Mouse (Mus musculus) hindbrain, embryonic 14.5 days (tissue): ENCODE results near the gene Zp1. TPM values are rescaled to one million over a fixed set of nuclear protein-coding genes. Genes with fewer than 3 reads are reported as not detected.

Experiments
- ATAC-seq: fragments of 200-750 bp; cut with Nextera tagmentation; 2 replicates; pipeline ENCODE4 v1.8.0; 2017; ENCODE audit warnings: moderate number of reproducible peaks, mild to moderate bottlenecking, moderate TSS enrichment, moderate library complexity; ENCODE audit not compliant: low FRiP score
- DNase-seq: peaks from one replicate; pipeline ENCODE4 v3.0.0-alpha.2; 2015; ENCODE audit warnings: low spot score
- H3K27ac ChIP-seq: fragments of 300-500 bp; sonication (generic); 2 replicates; pipeline ENCODE4 v1.5.1; 2014; ENCODE audit warnings: mild to moderate bottlenecking, moderate library complexity
- H3K27me3 ChIP-seq: fragments of 300-500 bp; sonication (generic); 2 replicates; pipeline ENCODE4 v1.6.1; 2014; ENCODE audit warnings: mild to moderate bottlenecking, low read length, mixed read lengths; ENCODE audit not compliant: control insufficient read depth, insufficient read depth
- H3K36me3 ChIP-seq: fragments of 300-500 bp; sonication (generic); replicated peaks from 2 replicates; pipeline ENCODE4 v1.6.1; 2014; ENCODE audit not compliant: control insufficient read depth, insufficient read depth
- H3K4me1 ChIP-seq: fragments of 300-500 bp; sonication (generic); replicated peaks from 2 replicates; pipeline ENCODE4 v1.6.1; 2014; ENCODE audit warnings: antibody characterized with exemption, low read length, mixed read lengths; ENCODE audit not compliant: control insufficient read depth, insufficient read depth
- H3K4me2 ChIP-seq: fragments of 300-500 bp; sonication (generic); replicated peaks from 2 replicates; pipeline ENCODE4 v1.6.1; 2014; ENCODE audit warnings: mild to moderate bottlenecking, moderate library complexity
- H3K4me3 ChIP-seq: fragments of 300-500 bp; sonication (generic); replicated peaks from 2 replicates; pipeline ENCODE4 v1.5.1; 2014; ENCODE audit warnings: mild to moderate bottlenecking, low read length
- H3K9ac ChIP-seq: fragments of 300-500 bp; sonication (generic); 2 replicates; pipeline ENCODE4 v1.6.1; 2014
- H3K9me3 ChIP-seq: fragments of 300-500 bp; sonication (generic); 2 replicates; pipeline ENCODE4 v1.6.1; 2016; ENCODE audit warnings: low read length; ENCODE audit not compliant: control insufficient read depth
- WGBS: fragments of 180-500 bp; shearing (Covaris S2); extraction: QIAGEN DNeasy Blood & Tissue Kit; methylation state at CpG from one replicate; pipeline ENCODE4 v1.1.7; 2014; 5-methylcytosine and 5-hydroxymethylcytosine counted together
- polyA plus RNA-seq: library from polyadenylated mRNA; unstranded; fragments of >200 nt; fragmentation: Nextera tagmentation; extraction: Ambion mirVana; gene quantifications from 2 replicates; pipeline ENCODE4 v1.2.1, GENCODE M21; 2014

Gene Zp1
- polyA plus RNA-seq, 1 experiment from 2014 or later, result 0.47 TPM

DNA sequence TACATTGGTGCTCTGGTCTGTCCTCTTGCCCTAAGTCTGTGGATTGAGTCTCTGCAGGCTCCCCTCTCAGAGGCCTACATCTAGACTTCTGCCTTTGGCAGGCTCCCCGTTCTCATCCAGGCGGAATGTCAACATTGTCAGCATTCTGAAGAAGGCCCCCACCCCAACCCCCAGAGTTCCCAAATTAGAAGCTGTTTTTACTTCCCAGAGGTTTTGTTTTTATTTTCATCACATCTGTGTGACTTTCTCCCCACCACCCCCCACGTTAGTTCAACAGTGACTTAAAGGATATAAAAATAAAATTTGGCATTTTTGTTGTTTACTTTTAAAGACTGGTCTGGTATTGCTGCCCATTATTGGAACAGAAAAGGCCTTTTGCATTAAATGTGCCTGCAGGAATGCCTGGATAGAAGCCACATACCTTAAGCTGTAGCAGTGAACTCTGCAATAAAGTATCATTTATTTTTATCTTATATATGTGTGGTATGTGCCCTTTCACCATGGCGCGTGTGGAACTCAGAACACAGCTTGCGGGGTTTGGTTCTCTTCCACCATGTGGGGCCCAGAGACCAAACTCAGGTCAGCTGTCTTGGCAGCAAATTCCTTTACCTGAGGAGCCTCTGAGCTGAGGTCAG, 11.2 kb downstream of the Zp1 start:
- no peak for DNase-seq
- no peak overlapping the region for H3K4me3 ChIP-seq
- no peak overlapping the region for H3K27ac ChIP-seq
- H3K9me3 ChIP-seq, result no peaks in the 10 kb centered on the region
- 86% methylated on average over 6 of the region's 6 CpGs for WGBS
- no peak for ATAC-seq
- H3K9ac ChIP-seq, result no peak overlapping the region
- H3K4me2 ChIP-seq, result no peak overlapping the region
- H3K27me3 ChIP-seq, result no peaks in the 10 kb centered on the region
- peaks cover 38% of the 10 kb centered on the region for H3K36me3 ChIP-seq
- no peaks in the 10 kb centered on the region for H3K4me1 ChIP-seq

DNA sequence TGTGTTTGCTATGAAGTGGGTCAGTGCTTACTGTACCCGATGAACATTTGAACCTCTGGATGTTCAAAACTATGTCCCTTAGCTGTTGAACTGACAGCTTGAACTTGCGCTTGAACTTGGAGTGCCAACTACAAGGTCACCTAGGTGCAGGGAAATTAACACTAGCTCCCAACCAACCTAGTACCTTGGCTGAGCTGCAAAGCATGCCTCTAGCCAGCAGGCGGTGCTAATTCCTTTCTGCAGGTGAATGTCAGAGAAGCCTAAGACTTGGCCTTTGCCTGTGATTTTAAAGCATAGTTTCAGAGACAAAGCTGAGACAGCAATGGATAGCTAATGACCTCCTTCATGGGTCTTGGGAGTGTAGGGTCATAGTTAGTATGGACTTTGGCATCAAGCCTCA, 12.5 kb downstream of the Zp1 start:
- H3K4me1 ChIP-seq, result no peaks in the 10 kb centered on the region
- no peak overlapping the region for H3K4me2 ChIP-seq
- no peaks in the 10 kb centered on the region for H3K9me3 ChIP-seq
- WGBS, result 64% methylated on average over 3 of the region's 3 CpGs
- no peak overlapping the region for H3K9ac ChIP-seq
- DNase-seq (peak; percentile 57), ATAC-seq (0 out of 2 replicates have a peak, but pooled peaks have one; percentile 12)
- H3K36me3 ChIP-seq, result peaks cover 51% of the 10 kb centered on the region
- no peak overlapping the region for H3K4me3 ChIP-seq
- no peak overlapping the region for H3K27ac ChIP-seq
- no peaks in the 10 kb centered on the region for H3K27me3 ChIP-seq

- no peak for ATAC-seq
- Histone ChIP-seq H3K4me3 (no peak overlapping the region), H3K36me3 (peaks cover 73% of the 10 kb centered on the region), H3K27ac (no peak overlapping the region), H3K9ac (no peak overlapping the region), H3K4me1 (no peaks in the 10 kb centered on the region), H3K4me2 (no peak overlapping the region), H3K27me3 (no peaks in the 10 kb centered on the region), H3K9me3 (no peaks in the 10 kb centered on the region)
- 89% methylated on average over 5 of the region's 5 CpGs for WGBS
- DNase-seq, result no peak
These were observed 14.8 kb downstream of the Zp1 start for GRCm38 (mm10) chr19:10905728-10906000.

GRCm38 (mm10) chr19:10904927-10905727, 15.3 kb downstream of the Zp1 start:
- Histone ChIP-seq H3K9me3 (no peaks in the 10 kb centered on the region), H3K4me3 (no peak overlapping the region), H3K4me1 (no peaks in the 10 kb centered on the region), H3K36me3 (peaks cover 79% of the 10 kb centered on the region), H3K4me2 (no peak overlapping the region), H3K9ac (no peak overlapping the region), H3K27ac (no peak overlapping the region), H3K27me3 (no peaks in the 10 kb centered on the region)
- WGBS, result 68% methylated on average over 7 of the region's 7 CpGs
- ATAC-seq, result no peak
- DNase-seq, result no peak

DNA sequence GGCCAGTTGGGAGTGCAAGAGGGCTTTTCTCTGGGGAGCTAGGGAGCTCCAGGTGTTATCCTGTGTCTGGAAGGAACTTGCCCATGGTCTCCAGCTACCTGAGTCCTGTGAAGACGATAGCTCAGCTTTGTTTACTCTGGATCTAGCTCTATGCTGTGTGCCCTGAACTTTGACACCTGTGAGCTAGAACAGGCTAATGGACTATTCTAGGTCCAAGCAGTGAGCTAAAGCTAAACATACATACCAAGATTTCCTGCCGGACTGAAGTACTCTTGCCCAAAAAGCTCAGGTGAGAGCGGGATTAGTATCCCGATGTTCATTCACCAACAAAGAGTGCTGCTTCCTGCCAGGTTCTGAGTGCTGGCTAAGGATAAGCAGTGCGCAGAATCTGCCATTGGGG, 15.9 kb downstream of the Zp1 start:
- H3K4me1 ChIP-seq, result no peaks in the 10 kb centered on the region
- H3K27me3 ChIP-seq, result no peaks in the 10 kb centered on the region
- no peak overlapping the region for H3K9ac ChIP-seq
- H3K4me2 ChIP-seq, result no peak overlapping the region
- H3K9me3 ChIP-seq, result no peaks in the 10 kb centered on the region
- DNase-seq, result no peak
- H3K36me3 ChIP-seq, result peaks cover 85% of the 10 kb centered on the region
- no peak overlapping the region for H3K4me3 ChIP-seq
- 93% methylated on average over 5 of the region's 5 CpGs for WGBS
- no peak overlapping the region for H3K27ac ChIP-seq
- no peak for ATAC-seq

DNA sequence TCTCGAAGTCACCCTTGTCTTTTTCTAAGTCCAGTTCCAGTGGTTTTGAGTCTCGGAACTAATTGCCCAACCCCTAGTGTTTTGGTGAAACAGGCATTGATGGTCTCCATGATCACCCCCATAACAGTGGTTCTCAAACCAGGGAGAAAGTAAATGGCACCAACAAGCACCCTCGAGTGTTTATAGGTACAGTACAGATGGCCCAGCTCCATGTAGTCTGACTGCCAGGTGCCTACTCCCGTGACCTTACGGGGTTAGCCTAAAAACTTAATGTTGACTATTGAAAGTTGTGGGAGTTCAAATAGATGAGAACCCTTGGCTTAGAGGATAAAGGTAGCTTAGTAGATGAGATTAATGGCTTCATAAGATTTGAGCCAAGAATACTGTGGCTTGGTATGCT, 19.4 kb downstream of the Zp1 start:
- Histone ChIP-seq H3K9ac (no peak overlapping the region), H3K27ac (no peak overlapping the region), H3K9me3 (no peaks in the 10 kb centered on the region), H3K4me2 (no peak overlapping the region), H3K4me1 (peaks cover 10% of the 10 kb centered on the region), H3K27me3 (no peaks in the 10 kb centered on the region), H3K4me3 (no peak overlapping the region), H3K36me3 (peaks cover 84% of the 10 kb centered on the region)
- no peak for ATAC-seq
- DNase-seq, result no peak
- WGBS, result 98% methylated on average over 5 of the region's 5 CpGs

GRCm38 (mm10) chr19:10900315-10900714, 20.1 kb downstream of the Zp1 start:
- no peak for DNase-seq
- peaks cover 13% of the 10 kb centered on the region for H3K4me1 ChIP-seq
- WGBS, result 82% methylated on average over 6 of the region's 6 CpGs
- no peak overlapping the region for H3K4me2 ChIP-seq
- H3K27me3 ChIP-seq, result no peaks in the 10 kb centered on the region
- H3K9ac ChIP-seq, result no peak overlapping the region
- no peak for ATAC-seq
- H3K4me3 ChIP-seq, result no peak overlapping the region
- no peak overlapping the region for H3K27ac ChIP-seq
- no peaks in the 10 kb centered on the region for H3K9me3 ChIP-seq
- H3K36me3 ChIP-seq, result peaks cover 77% of the 10 kb centered on the region

DNA sequence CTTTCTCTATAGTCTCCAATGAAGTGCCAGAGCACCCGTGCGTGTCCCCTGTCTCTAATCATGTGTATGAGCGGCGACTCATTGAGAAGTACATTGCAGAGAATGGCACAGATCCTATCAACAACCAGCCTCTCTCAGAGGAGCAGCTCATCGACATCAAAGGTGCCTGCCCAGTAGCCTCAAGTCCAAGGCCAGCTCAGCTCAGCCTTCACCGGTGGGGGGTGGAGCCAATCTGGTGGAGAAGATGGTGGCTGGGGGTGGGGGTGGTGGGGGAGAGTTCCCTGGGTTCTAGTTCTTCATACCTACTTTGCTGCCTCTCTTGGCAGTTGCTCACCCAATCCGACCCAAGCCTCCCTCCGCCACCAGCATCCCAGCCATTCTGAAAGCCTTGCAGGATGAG, 22.9 kb downstream of the Zp1 start:
- peaks cover 49% of the 10 kb centered on the region for H3K36me3 ChIP-seq
- no peak overlapping the region for H3K9ac ChIP-seq
- no peak overlapping the region for H3K27ac ChIP-seq
- no peak for ATAC-seq
- no peak overlapping the region for H3K4me2 ChIP-seq
- H3K4me1 ChIP-seq, result peaks cover 17% of the 10 kb centered on the region
- H3K4me3 ChIP-seq, result no peak overlapping the region
- H3K27me3 ChIP-seq, result no peaks in the 10 kb centered on the region
- 89% methylated on average over 8 of the region's 8 CpGs for WGBS
- no peak for DNase-seq
- H3K9me3 ChIP-seq, result no peaks in the 10 kb centered on the region

DNA sequence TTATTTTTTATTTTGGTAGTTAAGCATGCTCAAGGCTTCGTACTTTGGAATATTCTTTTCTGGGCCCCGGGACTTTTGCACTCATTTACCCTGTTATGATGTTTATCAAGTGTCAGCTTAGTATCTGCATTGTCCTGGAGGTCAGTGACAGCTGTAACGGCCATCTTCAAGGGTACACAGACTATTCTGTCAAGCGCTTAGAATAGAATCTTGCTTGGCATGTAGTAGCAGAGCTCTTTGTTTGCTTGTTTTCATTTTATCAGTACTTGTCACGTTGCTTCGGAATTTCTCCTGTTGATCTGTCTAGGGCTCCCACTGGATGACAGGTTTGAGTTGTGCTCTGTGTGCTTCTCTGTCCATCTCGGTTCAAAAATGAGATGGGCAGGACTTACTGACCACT, 23.6 kb downstream of the Zp1 start:
- H3K9me3 ChIP-seq, result no peaks in the 10 kb centered on the region
- H3K27me3 ChIP-seq, result no peaks in the 10 kb centered on the region
- peak overlapping the region; percentile 91 for H3K4me2 ChIP-seq
- peaks cover 17% of the 10 kb centered on the region for H3K4me1 ChIP-seq
- DNase-seq (no peak), ATAC-seq (no peak)
- H3K4me3 ChIP-seq, result peak overlapping the region; percentile 84; the same call in 1 of the 2 replicates
- H3K27ac ChIP-seq, result no peak overlapping the region
- WGBS, result 85% methylated on average over 7 of the region's 7 CpGs
- H3K36me3 ChIP-seq, result peaks cover 42% of the 10 kb centered on the region
- H3K9ac ChIP-seq, result no peak overlapping the region
